Mouse (Mus musculus): ENCODE data around the gene Sertad2.

Gene Sertad2

GRCm38 (mm10) chr11:20542739-20543452, at the start of gene Sertad2:
Gene Sertad2 (plus strand): TSS chr11:20543253.
- in situ Hi-C loops (cut with MboI, MseI), result no loop called here

- in situ Hi-C loops (cut with MboI, MseI), result no loop called here
Observed at GRCm38 (mm10) chr11:20493922-20494626, 49.0 kb upstream of the Sertad2 start.

GRCm38 (mm10) chr11:20500516-20500915, 42.5 kb upstream of the Sertad2 start:
- in situ Hi-C loops (cut with MboI, MseI), result no loop called here

DNA sequence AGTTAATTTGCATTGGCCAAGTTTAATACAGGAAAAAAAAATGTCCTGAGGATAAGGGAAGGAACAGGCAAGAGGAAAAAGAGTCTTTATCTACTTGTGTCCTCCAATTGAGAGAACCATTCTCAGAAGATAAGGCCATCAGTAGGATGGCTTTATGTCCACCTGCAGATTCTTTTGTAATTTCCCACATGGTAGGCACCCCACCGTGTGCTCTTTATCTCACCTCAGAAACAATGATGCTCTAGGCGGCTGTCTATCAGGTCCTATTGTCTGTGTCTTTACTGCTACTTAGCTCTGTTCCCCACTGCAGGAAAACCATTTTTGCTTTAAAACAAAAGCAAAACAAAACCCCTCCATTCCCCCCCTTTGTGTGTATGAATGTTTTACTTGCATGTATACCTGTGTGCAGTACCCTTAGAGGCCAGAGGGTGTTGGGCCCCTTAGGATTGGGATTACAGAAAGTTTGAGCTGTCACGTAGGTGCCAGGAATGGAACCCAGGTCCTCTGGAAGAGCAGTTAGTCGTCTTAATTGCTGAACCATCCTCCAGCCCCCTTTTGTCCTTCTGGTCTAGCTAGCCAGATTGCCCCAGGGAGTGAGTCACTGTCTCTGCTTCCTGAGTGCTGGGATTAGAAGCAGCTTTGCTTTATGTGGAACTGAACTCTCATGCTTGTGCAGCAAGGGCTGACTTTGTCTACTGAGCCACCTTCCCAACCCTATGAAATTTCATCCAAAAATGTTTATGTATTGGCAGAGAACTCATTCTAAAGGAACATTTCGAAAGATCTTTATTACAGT, 41.7 kb upstream of the Sertad2 start:
- in situ Hi-C loops (cut with MboI, MseI), result no loop called here

- in situ Hi-C loops (cut with MboI, MseI), result no loop called here
Observed at GRCm38 (mm10) chr11:20513574-20513973, 29.5 kb upstream of the Sertad2 start.

- in situ Hi-C loops (cut with MboI, MseI), result no loop called here
Observed at GRCm38 (mm10) chr11:20514757-20515156, 28.3 kb upstream of the Sertad2 start.

- in situ Hi-C loops (cut with MboI, MseI), result no loop called here
Observed at GRCm38 (mm10) chr11:20521321-20521720, 21.7 kb upstream of the Sertad2 start.

- in situ Hi-C loops (cut with MboI, MseI), result no loop called here
Observed at GRCm38 (mm10) chr11:20522750-20523149, 20.3 kb upstream of the Sertad2 start.

DNA sequence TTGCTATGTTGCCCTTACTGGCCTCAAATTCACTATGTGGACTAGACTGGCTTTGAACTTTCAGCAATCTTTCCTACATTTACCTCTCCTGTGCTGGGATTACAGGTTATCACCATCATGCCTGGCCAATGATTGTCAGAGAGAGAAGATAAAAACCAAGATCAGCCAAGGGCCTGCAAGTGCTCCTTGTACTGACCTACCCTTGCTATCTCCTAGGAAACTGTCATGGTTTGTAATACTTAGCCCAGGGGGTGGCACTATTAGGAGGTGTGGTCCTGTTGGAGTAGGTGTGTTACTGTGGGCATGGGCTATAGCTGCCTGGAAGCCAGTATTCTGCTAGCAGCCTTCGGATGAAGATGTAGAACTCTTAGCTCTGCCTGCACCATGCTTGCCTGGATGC, 18.6 kb upstream of the Sertad2 start:
- in situ Hi-C loops (cut with MboI, MseI), result no loop called here

GRCm38 (mm10) chr11:20525909-20526308, 17.1 kb upstream of the Sertad2 start:
- in situ Hi-C loops (cut with MboI, MseI), result loop anchor here (5.0 kb wide), 1 partner anchor 96 kb away; no protein-coding TSS in a partner anchor

DNA sequence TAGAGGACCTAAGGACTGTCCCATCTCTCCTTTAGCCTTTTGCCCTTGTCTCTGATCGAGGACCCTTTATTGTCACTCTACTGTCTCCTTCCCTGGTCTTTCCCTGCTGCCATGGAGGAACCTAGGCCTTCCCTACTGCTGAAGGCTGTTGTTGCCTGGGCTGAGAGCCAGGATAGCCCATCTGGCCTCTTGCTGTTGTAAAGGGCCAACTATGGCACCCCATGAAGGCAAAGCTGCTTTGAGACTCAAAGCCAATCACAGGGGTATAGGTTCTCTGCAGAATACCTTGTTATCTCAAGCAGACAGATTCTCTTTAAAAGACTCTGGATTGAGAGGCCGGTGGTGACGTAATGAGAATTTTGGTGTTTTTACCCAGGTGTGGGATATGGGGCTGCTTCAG, 15.2 kb upstream of the Sertad2 start:
- in situ Hi-C loops (cut with MboI, MseI), result loop anchor here (5.0 kb wide), 1 partner anchor 94 kb away; no protein-coding TSS in a partner anchor

GRCm38 (mm10) chr11:20531682-20531991, 11.4 kb upstream of the Sertad2 start:
- in situ Hi-C loops (cut with MboI, MseI), result no loop called here

- in situ Hi-C loops (cut with MboI, MseI), result no loop called here
Observed at GRCm38 (mm10) chr11:20531992-20532881, 10.8 kb upstream of the Sertad2 start.

DNA sequence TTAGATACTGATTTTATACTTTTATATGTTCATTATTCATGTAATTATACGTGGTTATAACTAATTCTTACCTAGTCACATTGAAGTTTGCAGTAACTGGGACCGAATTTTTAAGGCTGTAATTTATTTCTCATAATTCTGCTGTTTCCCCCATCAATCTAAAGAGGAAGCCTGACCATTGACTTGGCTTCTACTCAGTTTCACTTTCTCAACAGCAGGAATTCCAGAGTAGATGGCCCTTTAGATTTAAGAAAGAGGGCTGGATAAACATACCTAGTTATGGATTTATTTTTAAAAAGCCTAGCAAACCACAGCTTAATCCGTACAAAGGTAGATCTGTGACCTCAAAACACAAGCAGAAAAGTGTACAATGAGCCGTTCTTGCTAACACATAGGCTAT, 9.8 kb upstream of the Sertad2 start:
- in situ Hi-C loops (cut with MboI, MseI), result no loop called here

- in situ Hi-C loops (cut with MboI, MseI), result no loop called here
Observed at GRCm38 (mm10) chr11:20537221-20537620, 5.8 kb upstream of the Sertad2 start.

GRCm38 (mm10) chr11:20538496-20538895, 4.6 kb upstream of the Sertad2 start:
- in situ Hi-C loops (cut with MboI, MseI), result no loop called here

DNA sequence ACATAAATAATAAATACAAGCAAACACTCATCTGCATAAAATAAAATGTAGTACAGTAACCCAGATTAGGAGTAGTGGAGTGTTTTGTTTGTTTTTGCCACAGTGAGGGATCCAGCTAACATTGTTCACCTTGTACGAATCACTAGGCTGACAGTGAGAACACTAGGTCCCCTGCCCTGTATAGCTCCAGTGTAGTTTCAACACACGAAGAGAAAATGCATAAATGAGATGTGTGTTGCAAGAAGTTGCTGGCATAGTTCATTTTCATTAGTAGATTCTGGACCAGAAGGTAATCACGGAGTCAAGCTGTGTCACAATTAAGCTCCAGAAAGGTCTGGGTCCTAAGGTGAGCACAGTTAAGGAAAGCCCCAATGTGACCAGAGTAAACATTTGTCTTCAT, 1.8 kb upstream of the Sertad2 start:
- in situ Hi-C loops (cut with MboI, MseI), result no loop called here

- in situ Hi-C loops (cut with MboI, MseI), result no loop called here
Observed at GRCm38 (mm10) chr11:20541995-20542637, 937 bp upstream of the Sertad2 start.

DNA sequence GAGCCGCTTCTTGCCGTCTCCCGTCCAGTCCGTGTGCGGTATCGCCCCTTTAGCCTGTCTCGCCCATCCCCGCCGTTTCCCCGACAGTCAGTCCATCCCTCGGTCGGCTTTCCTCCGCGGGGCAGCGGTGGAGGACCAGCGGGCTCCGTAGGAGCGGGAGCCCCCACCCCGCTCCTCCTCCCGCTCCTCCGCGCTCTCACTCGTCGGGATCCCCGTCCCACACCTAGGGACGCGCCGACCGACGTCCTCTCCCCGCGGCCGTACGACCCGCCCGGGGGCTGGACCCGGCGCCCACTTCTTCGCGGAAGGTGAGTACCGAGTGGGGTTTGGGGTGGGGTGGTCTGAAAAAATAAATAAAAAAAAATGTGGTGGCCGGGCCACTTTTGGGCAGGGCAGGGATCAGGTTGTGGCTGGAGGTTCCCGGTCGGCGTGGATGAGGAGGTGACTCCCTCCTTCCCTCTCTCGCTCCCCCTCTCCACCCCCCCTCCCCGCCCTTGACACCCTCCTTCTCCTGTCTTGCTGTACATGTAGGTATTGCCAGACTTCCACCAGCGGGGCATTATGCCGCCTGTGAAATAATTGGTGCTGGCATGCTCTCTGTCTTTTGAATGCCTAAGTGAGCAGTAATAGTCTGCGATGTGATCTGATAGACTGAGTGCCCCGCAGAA, 534 bp downstream of the Sertad2 start:
- in situ Hi-C loops (cut with MboI, MseI), result no loop called here

DNA sequence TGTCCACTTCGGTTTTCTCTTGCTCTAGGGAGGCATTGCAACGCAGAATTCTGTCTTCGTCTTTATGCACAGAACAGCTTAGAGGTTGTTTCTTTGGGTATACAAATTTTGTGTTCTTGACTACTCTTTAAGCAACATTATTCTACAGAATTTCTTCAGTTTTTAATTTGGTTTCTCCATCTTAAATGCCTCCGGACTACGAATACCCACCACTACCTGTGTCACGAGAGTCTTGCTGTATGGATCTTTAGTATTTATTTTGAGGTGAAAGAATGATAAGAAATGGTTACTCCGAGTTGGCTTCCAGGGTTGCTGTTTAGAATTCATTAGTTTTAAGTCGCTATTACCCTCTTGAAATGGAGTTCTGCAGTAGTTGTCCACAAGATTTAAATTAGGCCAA, 1.3 kb downstream of the Sertad2 start:
- in situ Hi-C loops (cut with MboI, MseI), result no loop called here

All from T-helper 1 cell (primary cell).